Mouse (Mus musculus) kidney, embryonic 14.5 days (tissue): ENCODE results near the gene Srebf2. TPM values are rescaled to one million over a fixed set of nuclear protein-coding genes. Genes with fewer than 3 reads are reported as not detected.

ENCODE experiments used
- ATAC-seq: fragments of 200-750 bp; cut with Nextera tagmentation; 2 replicates; pipeline ENCODE4 v1.8.0; 2017; ENCODE audit warnings: moderate number of reproducible peaks, mild to moderate bottlenecking, moderate TSS enrichment, moderate library complexity; ENCODE audit not compliant: low FRiP score, low TSS enrichment
- H3K27ac ChIP-seq: fragments of 300-500 bp; sonication (generic); 2 replicates; pipeline ENCODE4 v1.5.1; 2014; ENCODE audit warnings: low read depth, mild to moderate bottlenecking, low read length, moderate library complexity, mixed read lengths
- H3K27me3 ChIP-seq: fragments of 300-500 bp; sonication (generic); 2 replicates; pipeline ENCODE4 v1.6.1; 2014; ENCODE audit warnings: mild to moderate bottlenecking, low read length; ENCODE audit not compliant: control insufficient read depth, insufficient read depth
- H3K36me3 ChIP-seq: fragments of 300-500 bp; sonication (generic); 2 replicates; pipeline ENCODE4 v1.6.1; 2014; ENCODE audit warnings: low read length, mixed read lengths; ENCODE audit not compliant: control insufficient read depth, insufficient read depth
- H3K4me1 ChIP-seq: fragments of 300-500 bp; sonication (generic); 2 replicates; pipeline ENCODE4 v1.6.1; 2014; ENCODE audit warnings: low read length, mixed read lengths; ENCODE audit not compliant: control insufficient read depth, insufficient read depth
- H3K4me2 ChIP-seq: fragments of 300-500 bp; sonication (generic); replicated peaks from 2 replicates; pipeline ENCODE4 v1.6.1; 2014; ENCODE audit warnings: low read depth, mild to moderate bottlenecking, low read length
- H3K4me3 ChIP-seq: fragments of 300-500 bp; sonication (generic); 2 replicates; pipeline ENCODE4 v1.5.1; 2014; ENCODE audit warnings: mild to moderate bottlenecking, low read length
- H3K9ac ChIP-seq: fragments of 300-500 bp; sonication (generic); 2 replicates; pipeline ENCODE4 v1.6.1; 2014; ENCODE audit warnings: low read depth, mild to moderate bottlenecking, low read length, moderate library complexity
- H3K9me3 ChIP-seq: fragments of 300-500 bp; sonication (generic); 2 replicates; pipeline ENCODE4 v1.6.1; 2016; ENCODE audit warnings: low read length; ENCODE audit not compliant: control insufficient read depth
- WGBS: fragments of 180-500 bp; shearing (Covaris S2); extraction: QIAGEN DNeasy Blood & Tissue Kit; methylation state at CpG from one replicate; pipeline ENCODE4 v1.1.7; 2014; 5-methylcytosine and 5-hydroxymethylcytosine counted together
- polyA plus RNA-seq: library from polyadenylated mRNA; unstranded; fragments of >200 nt; fragmentation: Nextera tagmentation; extraction: Ambion mirVana; gene quantifications from 2 replicates; pipeline ENCODE4 v1.2.1, GENCODE M21; 2014

Srebf2 gene
- polyA plus RNA-seq, 1 experiment from 2014 or later: 114 TPM

DNA sequence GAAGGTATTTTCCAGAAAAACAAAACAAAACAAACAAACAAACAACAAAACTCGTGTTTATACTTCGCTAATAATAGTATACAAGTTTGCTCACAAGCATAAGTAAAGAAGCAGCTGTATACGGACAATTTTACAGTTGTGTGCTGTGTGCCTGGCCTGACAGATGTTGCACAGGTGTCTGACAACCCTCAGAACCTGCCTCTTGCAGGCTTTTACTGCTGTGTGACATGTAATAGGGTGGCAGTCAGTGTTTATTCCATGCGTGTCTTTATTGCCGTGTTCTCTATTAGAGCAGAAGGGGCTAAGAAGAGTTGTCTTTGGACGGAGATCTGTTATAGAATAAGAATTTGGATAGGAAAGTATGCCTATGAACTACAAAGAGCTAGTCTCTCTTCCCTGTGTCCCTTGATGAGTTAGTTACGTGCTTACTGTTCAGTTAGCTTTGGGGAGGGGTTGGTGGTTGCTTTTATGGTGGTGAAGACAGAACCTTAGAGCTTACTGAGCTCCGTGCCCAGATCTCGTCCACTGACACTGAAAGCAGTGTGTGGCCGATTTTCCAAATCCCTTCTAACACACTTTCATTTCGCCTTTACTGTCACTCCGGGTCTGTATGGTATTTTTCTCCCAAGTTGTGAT, 15.1 kb downstream of the Srebf2 start:
- Histone ChIP-seq H3K9me3 (no peaks in the 10 kb centered on the region), H3K27me3 (no peaks in the 10 kb centered on the region), H3K4me1 (peaks cover 53% of the 10 kb centered on the region), H3K4me3 (no peak overlapping the region), H3K4me2 (no peak overlapping the region), H3K9ac (no peak overlapping the region), H3K27ac (no peak overlapping the region), H3K36me3 (no peaks in the 10 kb centered on the region)
- WGBS: 87% methylated on average over 12 of the region's 12 CpGs
- ATAC-seq: no peak

DNA sequence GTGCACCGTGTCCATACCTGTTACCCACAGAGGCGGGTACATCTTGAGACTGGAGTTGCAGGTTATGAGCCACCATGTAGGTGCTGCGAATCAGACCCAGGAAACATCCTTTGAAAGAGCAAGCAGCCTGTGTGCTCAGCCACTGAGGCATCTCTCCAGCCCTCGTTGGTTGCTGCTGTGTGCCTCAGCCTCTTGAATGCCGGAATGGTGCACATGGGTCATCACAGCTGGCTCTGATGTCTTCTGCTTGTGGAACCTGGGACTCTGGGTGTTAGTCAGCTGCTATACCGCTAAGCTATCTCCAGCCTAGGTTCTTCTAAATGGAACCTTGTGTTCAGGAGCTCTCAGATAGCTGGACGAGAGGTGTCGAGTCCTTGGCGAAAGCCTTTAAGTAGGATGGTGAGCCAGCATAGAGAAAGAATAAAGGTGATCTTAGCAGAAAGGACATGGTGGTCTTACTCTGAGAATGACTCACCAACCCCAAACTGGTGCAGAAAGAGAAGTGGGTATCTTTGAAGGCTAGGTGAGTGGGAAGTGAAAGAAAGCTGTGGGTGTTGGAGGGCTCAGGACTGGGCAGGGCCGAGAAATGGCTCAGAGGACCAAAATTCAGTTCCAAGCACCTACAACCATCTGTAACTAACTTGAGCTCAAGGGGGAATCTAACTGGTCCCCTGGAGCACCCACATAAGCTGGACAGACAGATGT, 16.5 kb downstream of the Srebf2 start:
- Histone ChIP-seq H3K4me1 (peaks cover 61% of the 10 kb centered on the region), H3K27ac (peak overlapping the region; percentile 37; the same call in 1 of the 2 replicates), H3K9ac (no peak overlapping the region), H3K27me3 (no peaks in the 10 kb centered on the region), H3K4me3 (no peak overlapping the region), H3K4me2 (no peak overlapping the region), H3K36me3 (no peaks in the 10 kb centered on the region), H3K9me3 (no peaks in the 10 kb centered on the region)
- no peak for ATAC-seq
- WGBS: 85% methylated on average over 10 of the region's 10 CpGs

DNA sequence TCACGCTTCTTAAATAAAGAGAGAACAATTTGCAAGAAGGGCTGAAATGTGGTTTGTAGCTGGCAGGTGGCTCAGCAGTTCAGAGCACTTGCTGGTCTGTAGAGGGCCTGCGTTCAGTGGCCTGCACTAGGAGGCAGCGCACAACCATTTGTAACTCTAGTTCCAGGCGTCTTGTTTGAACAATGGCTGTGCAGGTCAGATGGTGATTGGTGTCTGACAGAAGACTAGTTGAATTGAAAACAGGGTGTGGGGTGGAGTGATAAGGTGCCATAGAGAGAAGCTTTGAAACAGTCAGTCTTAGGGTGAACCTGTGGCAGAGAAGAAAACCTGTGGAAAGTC, 17.0 kb downstream of the Srebf2 start:
- H3K9me3 ChIP-seq: no peaks in the 10 kb centered on the region
- no peak overlapping the region for H3K4me3 ChIP-seq
- peak overlapping the region; percentile 37; the same call in 1 of the 2 replicates for H3K27ac ChIP-seq
- no peak for ATAC-seq
- H3K36me3 ChIP-seq: no peaks in the 10 kb centered on the region
- 58% methylated on average over 4 of the region's 4 CpGs for WGBS
- peaks cover 58% of the 10 kb centered on the region for H3K4me1 ChIP-seq
- no peaks in the 10 kb centered on the region for H3K27me3 ChIP-seq
- no peak overlapping the region for H3K9ac ChIP-seq
- no peak overlapping the region for H3K4me2 ChIP-seq

GRCm38 (mm10) chr15:82164496-82164895, 17.5 kb downstream of the Srebf2 start:
- 59% methylated on average over 7 of the region's 7 CpGs for WGBS
- ATAC-seq: no peak
- no peak overlapping the region for H3K4me3 ChIP-seq

GRCm38 (mm10) chr15:82165332-82166239, 18.6 kb downstream of the Srebf2 start:
- Histone ChIP-seq H3K4me1 (peaks cover 44% of the 10 kb centered on the region), H3K4me2 (peak overlapping the region; percentile 26; the same call in 1 of the 2 replicates), H3K27ac (peak overlapping the region; percentile 90), H3K4me3 (no peak overlapping the region), H3K27me3 (no peaks in the 10 kb centered on the region), H3K36me3 (peaks cover 9% of the 10 kb centered on the region), H3K9me3 (no peaks in the 10 kb centered on the region), H3K9ac (no peak overlapping the region)
- peak; percentile 32; the same call in 1 of the 2 replicates for ATAC-seq
- WGBS: 51% methylated on average over 8 of the region's 8 CpGs

More at GRCm38 (mm10) chr15:82164496-82164895, 17.5 kb downstream of the Srebf2 start:
- Histone ChIP-seq H3K4me1 (peaks cover 53% of the 10 kb centered on the region), H3K27ac (peak overlapping the region; percentile 24; the same call in 1 of the 2 replicates), H3K9ac (no peak overlapping the region), H3K36me3 (no peaks in the 10 kb centered on the region), H3K4me2 (no peak overlapping the region), H3K27me3 (no peaks in the 10 kb centered on the region), H3K9me3 (no peaks in the 10 kb centered on the region)

DNA sequence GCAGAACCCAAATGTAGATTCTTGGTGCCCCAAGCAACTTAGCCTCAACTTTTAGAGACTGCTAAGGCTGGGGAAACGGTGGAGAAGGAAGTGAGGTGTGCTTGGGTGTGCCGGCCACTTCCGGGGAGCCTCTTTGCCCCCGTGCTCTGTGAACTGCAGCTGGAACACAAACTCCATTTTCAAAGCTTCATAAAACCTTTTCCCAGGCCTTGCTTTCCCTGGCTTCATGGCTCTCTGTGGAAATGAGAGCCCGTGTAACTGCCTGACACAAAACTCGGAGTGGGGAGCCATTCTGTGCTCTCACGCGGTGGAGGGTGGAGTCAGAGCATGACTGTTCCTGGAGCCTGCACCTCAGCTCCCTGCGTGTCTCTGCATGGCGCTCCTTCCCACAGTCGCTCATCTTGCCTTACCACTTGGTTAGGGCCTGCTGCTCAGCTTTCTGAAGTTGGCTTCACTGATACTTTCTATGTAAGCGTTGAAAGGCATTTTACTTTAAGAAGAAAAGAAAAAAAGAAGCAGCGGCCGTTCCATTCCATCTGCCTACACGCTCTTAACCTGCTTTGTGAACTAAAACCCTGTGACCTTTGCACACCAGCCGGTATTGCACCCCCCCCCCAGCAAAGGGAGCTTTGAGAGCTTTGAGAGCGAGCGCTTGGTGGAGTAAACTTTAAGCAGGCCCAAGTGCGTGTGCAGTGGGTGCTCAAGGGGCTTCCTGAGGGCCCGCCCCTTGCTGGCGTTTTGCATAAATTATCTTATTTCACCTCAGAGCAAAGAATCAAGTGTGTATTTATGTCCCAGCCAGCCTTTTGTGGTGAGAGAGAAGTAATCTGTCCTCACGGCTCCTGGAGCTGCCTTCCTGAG, 19.5 kb downstream of the Srebf2 start:
- Histone ChIP-seq H3K36me3 (peaks cover 18% of the 10 kb centered on the region), H3K9ac (peak overlapping the region; percentile 40; the same call in 1 of the 2 replicates), H3K27ac (peak overlapping the region; percentile 90), H3K9me3 (no peaks in the 10 kb centered on the region), H3K27me3 (no peaks in the 10 kb centered on the region), H3K4me3 (no peak overlapping the region), H3K4me2 (peak overlapping the region; percentile 26), H3K4me1 (peaks cover 41% of the 10 kb centered on the region)
- no peak for ATAC-seq
- WGBS: 35% methylated on average over 22 of the region's 22 CpGs

- H3K9me3 ChIP-seq: no peaks in the 10 kb centered on the region
- H3K36me3 ChIP-seq: peaks cover 27% of the 10 kb centered on the region
- peak; percentile 72 for ATAC-seq
- no peak overlapping the region; the same call in 1 of the 2 replicates for H3K9ac ChIP-seq
- no peak overlapping the region for H3K4me3 ChIP-seq
- peaks cover 41% of the 10 kb centered on the region for H3K4me1 ChIP-seq
- WGBS: 25% methylated on average over 23 of the region's 23 CpGs
- peak overlapping the region; percentile 26; the same call in 1 of the 2 replicates for H3K4me2 ChIP-seq
- H3K27me3 ChIP-seq: no peaks in the 10 kb centered on the region
- H3K27ac ChIP-seq: peak overlapping the region; percentile 90
Observed at GRCm38 (mm10) chr15:82167201-82168168, 20.5 kb downstream of the Srebf2 start.
